Mouse (Mus musculus): ENCODE measurements around the gene Sprr2a2. TPM values are rescaled to one million over a fixed set of nuclear protein-coding genes. Genes with fewer than 3 reads are reported as not detected.
"Not testable (repeated sequence)": the region's sequence is repeated elsewhere in the genome, so short reads cannot be mapped to it uniquely, and the experiment has no call there.

Sprr2a2 gene
- 161 and 190 TPM in 2 replicates for polyA plus RNA-seq (2015; fragmentation: Nextera tagmentation; extraction: Ambion mirVana)

GRCm38 (mm10) chr3:92215569-92215968 lies at the start of gene Sprr2a2, which contains the start of gene Sprr2a1:
TSS of gene Sprr2a2 (plus strand) at chr3:92215920.
TSS of gene Sprr2a1 (plus strand) at chr3:92215799.
- not testable (repeated sequence) for H3K27ac ChIP-seq (ENCODE audit: low read length); H3K4me3 ChIP-seq (ENCODE audit: low read length); H3K36me3 ChIP-seq (ENCODE audit: control insufficient read depth, insufficient read depth, low read length); H3K27me3 ChIP-seq (replicated peaks; ENCODE audit: control insufficient read depth, insufficient read depth, low read length); H3K9ac ChIP-seq (ENCODE audit: low read depth, low read length); H3K4me1 ChIP-seq (ENCODE audit: control insufficient read depth, insufficient read depth, low read length); H3K9me3 ChIP-seq (ENCODE audit: control insufficient read depth, low read length); H3K4me2 ChIP-seq (ENCODE audit: low read depth, low read length)
- no CpG with 5 or more reads among the region's 2 CpGs for WGBS
- peak; percentile 52 for ATAC-seq

GRCm38 (mm10) chr3:92169847-92170246 lies 45.9 kb upstream of the Sprr2a2 start:
- H3K4me3 ChIP-seq (ENCODE audit: low read length): no peak overlapping the region
- 70% methylated on average over 3 of the region's 3 CpGs for WGBS
- H3K36me3 ChIP-seq (ENCODE audit: control insufficient read depth, insufficient read depth, low read length): no peaks in the 10 kb centered on the region
- ATAC-seq: no peak
- no peaks in the 10 kb centered on the region for H3K9me3 ChIP-seq (ENCODE audit: control insufficient read depth, low read length)
- no peak overlapping the region for H3K4me2 ChIP-seq (ENCODE audit: low read depth, low read length)
- H3K27ac ChIP-seq (ENCODE audit: low read length): no peak overlapping the region
- H3K9ac ChIP-seq (ENCODE audit: low read depth, low read length): no peak overlapping the region
- no peaks in the 10 kb centered on the region for H3K4me1 ChIP-seq (ENCODE audit: control insufficient read depth, insufficient read depth, low read length)
- H3K27me3 ChIP-seq (replicated peaks; ENCODE audit: control insufficient read depth, insufficient read depth, low read length): no peaks in the 10 kb centered on the region

GRCm38 (mm10) chr3:92176880-92177279 lies 38.8 kb upstream of the Sprr2a2 start:
- no peak for ATAC-seq

GRCm38 (mm10) chr3:92195512-92196200 lies 20.1 kb upstream of the Sprr2a2 start:
- no peaks in the 10 kb centered on the region for H3K36me3 ChIP-seq (ENCODE audit: control insufficient read depth, insufficient read depth, low read length)
- no peaks in the 10 kb centered on the region for H3K9me3 ChIP-seq (ENCODE audit: control insufficient read depth, low read length)
- H3K27ac ChIP-seq (ENCODE audit: low read length): no peak overlapping the region
- H3K27me3 ChIP-seq (replicated peaks; ENCODE audit: control insufficient read depth, insufficient read depth, low read length): no peaks in the 10 kb centered on the region
- no peak overlapping the region for H3K4me3 ChIP-seq (ENCODE audit: low read length)
- WGBS: 90% methylated on average over 6 of the region's 6 CpGs
- no peaks in the 10 kb centered on the region for H3K4me1 ChIP-seq (ENCODE audit: control insufficient read depth, insufficient read depth, low read length)
- no peak for ATAC-seq
- no peak overlapping the region for H3K9ac ChIP-seq (ENCODE audit: low read depth, low read length)
- no peak overlapping the region for H3K4me2 ChIP-seq (ENCODE audit: low read depth, low read length)

More at GRCm38 (mm10) chr3:92176880-92177279, 38.8 kb upstream of the Sprr2a2 start:
- Histone ChIP-seq H3K9ac (ENCODE audit: low read depth, low read length) (no peak overlapping the region), H3K27me3 (replicated peaks; ENCODE audit: control insufficient read depth, insufficient read depth, low read length) (no peaks in the 10 kb centered on the region), H3K36me3 (ENCODE audit: control insufficient read depth, insufficient read depth, low read length) (no peaks in the 10 kb centered on the region), H3K4me3 (ENCODE audit: low read length) (no peak overlapping the region), H3K4me1 (ENCODE audit: control insufficient read depth, insufficient read depth, low read length) (no peaks in the 10 kb centered on the region), H3K9me3 (ENCODE audit: control insufficient read depth, low read length) (no peaks in the 10 kb centered on the region), H3K4me2 (ENCODE audit: low read depth, low read length) (no peak overlapping the region), H3K27ac (ENCODE audit: low read length) (no peak overlapping the region)
- 87% methylated on average over 1 of the region's 1 CpGs for WGBS

GRCm38 (mm10) chr3:92211133-92211925 lies 4.4 kb upstream of the Sprr2a2 start:
- H3K4me3 ChIP-seq (ENCODE audit: low read length); H3K27ac ChIP-seq (ENCODE audit: low read length); H3K36me3 ChIP-seq (ENCODE audit: control insufficient read depth, insufficient read depth, low read length); H3K9ac ChIP-seq (ENCODE audit: low read depth, low read length); H3K27me3 ChIP-seq (replicated peaks; ENCODE audit: control insufficient read depth, insufficient read depth, low read length); H3K4me1 ChIP-seq (ENCODE audit: control insufficient read depth, insufficient read depth, low read length); H3K4me2 ChIP-seq (ENCODE audit: low read depth, low read length); H3K9me3 ChIP-seq (ENCODE audit: control insufficient read depth, low read length): not testable (repeated sequence)
- ATAC-seq: peak; percentile 93
- WGBS: no CpG with 5 or more reads among the region's 16 CpGs

- not testable (repeated sequence) for ATAC-seq
Observed at GRCm38 (mm10) chr3:92212059-92212458, 3.7 kb upstream of the Sprr2a2 start.

GRCm38 (mm10) chr3:92213651-92214050 lies 2.1 kb upstream of the Sprr2a2 start:
- not testable (repeated sequence) for H3K27ac ChIP-seq (ENCODE audit: low read length); H3K4me3 ChIP-seq (ENCODE audit: low read length); H3K4me1 ChIP-seq (ENCODE audit: control insufficient read depth, insufficient read depth, low read length); ATAC-seq; H3K9me3 ChIP-seq (ENCODE audit: control insufficient read depth, low read length); H3K36me3 ChIP-seq (ENCODE audit: control insufficient read depth, insufficient read depth, low read length); H3K4me2 ChIP-seq (ENCODE audit: low read depth, low read length); H3K27me3 ChIP-seq (replicated peaks; ENCODE audit: control insufficient read depth, insufficient read depth, low read length); H3K9ac ChIP-seq (ENCODE audit: low read depth, low read length)

More at GRCm38 (mm10) chr3:92212059-92212458, 3.7 kb upstream of the Sprr2a2 start:
- not testable (repeated sequence) for H3K9me3 ChIP-seq (ENCODE audit: control insufficient read depth, low read length); H3K36me3 ChIP-seq (ENCODE audit: control insufficient read depth, insufficient read depth, low read length); H3K4me3 ChIP-seq (ENCODE audit: low read length); H3K27me3 ChIP-seq (replicated peaks; ENCODE audit: control insufficient read depth, insufficient read depth, low read length); H3K4me1 ChIP-seq (ENCODE audit: control insufficient read depth, insufficient read depth, low read length); H3K4me2 ChIP-seq (ENCODE audit: low read depth, low read length); H3K27ac ChIP-seq (ENCODE audit: low read length); H3K9ac ChIP-seq (ENCODE audit: low read depth, low read length)
- WGBS: no CpG with 5 or more reads among the region's 1 CpGs

- H3K4me2 ChIP-seq (ENCODE audit: low read depth, low read length); H3K9ac ChIP-seq (ENCODE audit: low read depth, low read length); H3K27me3 ChIP-seq (replicated peaks; ENCODE audit: control insufficient read depth, insufficient read depth, low read length); ATAC-seq; H3K27ac ChIP-seq (ENCODE audit: low read length); H3K4me1 ChIP-seq (ENCODE audit: control insufficient read depth, insufficient read depth, low read length); H3K4me3 ChIP-seq (ENCODE audit: low read length); H3K36me3 ChIP-seq (ENCODE audit: control insufficient read depth, insufficient read depth, low read length); H3K9me3 ChIP-seq (ENCODE audit: control insufficient read depth, low read length): not testable (repeated sequence)
- no CpG with 5 or more reads among the region's 8 CpGs for WGBS
Observed at GRCm38 (mm10) chr3:92219031-92219430, 3.3 kb downstream of the Sprr2a2 start.

GRCm38 (mm10) chr3:92223708-92224107 lies 8.0 kb downstream of the Sprr2a2 start:
- H3K9ac ChIP-seq (ENCODE audit: low read depth, low read length); H3K27me3 ChIP-seq (replicated peaks; ENCODE audit: control insufficient read depth, insufficient read depth, low read length); H3K27ac ChIP-seq (ENCODE audit: low read length); H3K4me1 ChIP-seq (ENCODE audit: control insufficient read depth, insufficient read depth, low read length); H3K9me3 ChIP-seq (ENCODE audit: control insufficient read depth, low read length); H3K4me2 ChIP-seq (ENCODE audit: low read depth, low read length); H3K36me3 ChIP-seq (ENCODE audit: control insufficient read depth, insufficient read depth, low read length); H3K4me3 ChIP-seq (ENCODE audit: low read length): not testable (repeated sequence)
- ATAC-seq: peak; percentile 21; the same call in 1 of the 2 replicates
